Mouse (Mus musculus) liver, embryonic 14.5 days (tissue): ENCODE results near the gene Cdc42ep4.

Experiments
- CTCF ChIP-seq: IDR thresholded peaks from 2 replicates; pipeline ENCODE4 v1.5.1; 2016; ENCODE audit warnings: antibody characterized with exemption, low read depth, control low read depth
- EP300 ChIP-seq: IDR thresholded peaks from 2 replicates; pipeline ENCODE4 v1.6.1; 2016; ENCODE audit warnings: antibody characterized with exemption, low read depth

- TF ChIP-seq CTCF (no peak), EP300 (no peak)
These were observed 21.8 kb downstream of the Cdc42ep4 start for GRCm38 (mm10) chr11:113729917-113730316.
